Mouse (Mus musculus) bone marrow macrophage, adult 2 months (primary cell): ENCODE results near the gene Gtpbp3. TPM values are rescaled to one million over a fixed set of nuclear protein-coding genes. Genes with fewer than 3 reads are reported as not detected.

Experiments
- H3K27ac ChIP-seq: 2 replicates; pipeline ENCODE4 v1.5.1; 2012; ENCODE audit warnings: low read depth, low read length; ENCODE audit not compliant: insufficient read depth
- H3K4me1 ChIP-seq: 2 replicates; pipeline ENCODE4 v1.6.1; 2012; ENCODE audit warnings: low read length; ENCODE audit not compliant: control insufficient read depth, insufficient read depth
- H3K4me3 ChIP-seq: 2 replicates; pipeline ENCODE4 v1.5.1; 2012; ENCODE audit warnings: mild to moderate bottlenecking, low read length, moderate library complexity; ENCODE audit not compliant: insufficient read depth
- CTCF ChIP-seq: IDR thresholded peaks from 2 replicates; pipeline ENCODE4 v1.5.1; 2012; ENCODE audit warnings: low read depth, mild to moderate bottlenecking, low read length, moderate library complexity
- POLR2A ChIP-seq: IDR thresholded peaks from 2 replicates; pipeline ENCODE4 v1.6.1; 2012; ENCODE audit warnings: mild to moderate bottlenecking, low read depth, low read length, borderline replicate concordance
- polyA plus RNA-seq: library from polyadenylated mRNA; stranded (reverse); fragments of >200 nt; gene quantifications from 2 replicates; pipeline ENCODE4 v1.2.4, GENCODE M21; 2012; ENCODE audit not compliant: missing spikeins, insufficient read depth, insufficient read length

The Gtpbp3 gene
- 11.0 and 11.1 TPM in 2 replicates for polyA plus RNA-seq

- TF ChIP-seq CTCF (no peak), POLR2A (no peak)
- Histone ChIP-seq H3K4me1 (peaks cover 5% of the 10 kb centered on the region; the same call in 1 of the 2 replicates), H3K4me3 (peak within 1 kb of the TSS; percentile 89), H3K27ac (peak within 1 kb of the TSS; percentile 53)
These were observed at the start of gene Gtpbp3 for GRCm38 (mm10) chr8:71487691-71488445. Gtpbp3 (plus strand) TSS chr8:71488103.

GRCm38 (mm10) chr8:71441404-71441803, 46.5 kb upstream of the Gtpbp3 start:
- peaks cover 8% of the 10 kb centered on the region for H3K4me1 ChIP-seq
- H3K27ac ChIP-seq, result no peak overlapping the region
- no peak overlapping the region for H3K4me3 ChIP-seq
- TF ChIP-seq POLR2A, result no peak
- TF ChIP-seq CTCF, result no peak

GRCm38 (mm10) chr8:71445096-71445495, 42.8 kb upstream of the Gtpbp3 start:
- H3K4me1 ChIP-seq, result peaks cover 8% of the 10 kb centered on the region
- no peak for TF ChIP-seq CTCF
- TF ChIP-seq POLR2A, result no peak
- no peak overlapping the region for H3K4me3 ChIP-seq
- no peak overlapping the region for H3K27ac ChIP-seq

- Histone ChIP-seq H3K4me1 (no peaks in the 10 kb centered on the region), H3K4me3 (no peak overlapping the region), H3K27ac (no peak overlapping the region)
- TF ChIP-seq CTCF (no peak), POLR2A (no peak)
These were observed 36.6 kb upstream of the Gtpbp3 start for GRCm38 (mm10) chr8:71451337-71451736.

- H3K27ac ChIP-seq, result no peak overlapping the region
- H3K4me3 ChIP-seq, result no peak overlapping the region
These were observed 36.1 kb upstream of the Gtpbp3 start for GRCm38 (mm10) chr8:71451777-71452176.

GRCm38 (mm10) chr8:71452669-71453068, 35.2 kb upstream of the Gtpbp3 start:
- H3K27ac ChIP-seq, result no peak overlapping the region
- H3K4me1 ChIP-seq, result no peaks in the 10 kb centered on the region
- no peak overlapping the region for H3K4me3 ChIP-seq
- TF ChIP-seq CTCF (no peak), POLR2A (no peak)

More at GRCm38 (mm10) chr8:71451777-71452176, 36.1 kb upstream of the Gtpbp3 start:
- TF ChIP-seq POLR2A (no peak), CTCF (no peak)
- no peaks in the 10 kb centered on the region for H3K4me1 ChIP-seq

- Histone ChIP-seq H3K4me3 (no peak overlapping the region), H3K27ac (no peak overlapping the region), H3K4me1 (no peaks in the 10 kb centered on the region)
- TF ChIP-seq POLR2A (no peak), CTCF (no peak)
These were observed 33.2 kb upstream of the Gtpbp3 start for GRCm38 (mm10) chr8:71454668-71455067.

- no peak for TF ChIP-seq CTCF
- no peak for TF ChIP-seq POLR2A
- Histone ChIP-seq H3K27ac (no peak overlapping the region), H3K4me1 (no peaks in the 10 kb centered on the region), H3K4me3 (no peak overlapping the region)
These were observed 31.0 kb upstream of the Gtpbp3 start for GRCm38 (mm10) chr8:71456906-71457305.

- peaks cover 4% of the 10 kb centered on the region for H3K4me1 ChIP-seq
- TF ChIP-seq CTCF, result no peak
- no peak for TF ChIP-seq POLR2A
- no peak overlapping the region for H3K4me3 ChIP-seq
- no peak overlapping the region for H3K27ac ChIP-seq
These were observed 30.1 kb upstream of the Gtpbp3 start for GRCm38 (mm10) chr8:71457659-71458270.

- H3K27ac ChIP-seq, result no peak overlapping the region
- TF ChIP-seq CTCF (no peak), POLR2A (no peak)
- H3K4me3 ChIP-seq, result no peak overlapping the region
- H3K4me1 ChIP-seq, result peaks cover 9% of the 10 kb centered on the region
These were observed 27.2 kb upstream of the Gtpbp3 start for GRCm38 (mm10) chr8:71460716-71461115.
